ENCODE assay signal across 8 mouse cellular contexts in genomic region chr11:75270985-75271434, GRCm38 (mm10).
DNase-seq lines count a peak whose midpoint lies in the region; ATAC-seq and TF ChIP-seq lines count a peak whose summit lies in the region.

No protein-coding gene starts in this region.

- no peak overlapping the region for H3K4me2 ChIP-seq in neural tube, embryonic 15.5 days

- no peak overlapping the region for H3K9ac ChIP-seq in neural tube, embryonic 15.5 days (replicated peaks)

- peaks cover 49% of the 10 kb centered on the region for H3K4me1 ChIP-seq in neural tube, embryonic 15.5 days
- peaks cover 15% of the 10 kb centered on the region; the same call in 1 of the 2 replicates for H3K4me1 ChIP-seq in kidney, adult 2 months (ENCODE audit: control insufficient read depth, insufficient read depth, low read length)

- H3K4me3 ChIP-seq in neural tube, embryonic 15.5 days (replicated peaks) = no peak overlapping the region
- H3K4me3 ChIP-seq in kidney, adult 2 months (ENCODE audit: insufficient read depth, low read depth, low read length) = no peak overlapping the region

- no peaks in the 10 kb centered on the region for H3K9me3 ChIP-seq in neural tube, embryonic 15.5 days (replicated peaks)

- no peak; the same call in 1 of the 2 replicates for ATAC-seq in neural tube, embryonic 15.5 days (ENCODE audit: low FRiP score)
- peak; percentile 53; the same call in 1 of the 2 replicates for ATAC-seq in erythroblast, adult 5-6 weeks (replicated peaks; ENCODE audit: low FRiP score, poor library complexity, severe bottlenecking)

- WGBS in neural tube, embryonic 15.5 days = 62% methylated on average over 7 of the region's 7 CpGs
- 76% methylated on average over 7 of the region's 7 CpGs for WGBS in kidney, adult 2 months

- H3K27me3 ChIP-seq in neural tube, embryonic 15.5 days (replicated peaks) = no peaks in the 10 kb centered on the region
- no peaks in the 10 kb centered on the region for H3K27me3 ChIP-seq in kidney, adult 2 months (replicated peaks; ENCODE audit: control insufficient read depth, insufficient read depth, low read length)

- no peak for TF ChIP-seq CTCF in kidney, adult 2 months (conservative IDR thresholded peaks at IDR 0.05; ENCODE audit: insufficient read depth, insufficient read length, low read depth, low read length)

- no peaks in the 10 kb centered on the region for H3K36me3 ChIP-seq in neural tube, embryonic 15.5 days
- no peaks in the 10 kb centered on the region for H3K36me3 ChIP-seq in kidney, adult 2 months (ENCODE audit: control insufficient read depth, insufficient read depth, low read length)

- DNase-seq in neural tube, embryonic 10.5 days (ENCODE audit: extremely low spot score, low spot score) = no peak
- DNase-seq in heart, postnatal 4 days = peak; percentile 70
- DNase-seq in lung, postnatal 25 days (ENCODE audit: low spot score) = peak; percentile 80
- no peak for DNase-seq in T-cell, adult 2 months (ENCODE audit: low spot score)
- no peak for DNase-seq in kidney, adult 2 months
- no peak for DNase-seq in kidney, postnatal 36 days

- H3K27ac ChIP-seq in neural tube, embryonic 15.5 days (replicated peaks) = 0 out of 2 replicates have a peak overlapping the region, but pooled peaks have one; percentile 9
- H3K27ac ChIP-seq in kidney, adult 2 months (ENCODE audit: insufficient read depth, low read depth, low read length) = no peak overlapping the region

- no peak for TF ChIP-seq POLR2A in kidney, adult 2 months (IDR thresholded peaks at IDR 0.05; ENCODE audit: low read depth, low read length)

Comparison
In these comparisons a context has a peak if more than half of its experiments do, and no peak if none do; other contexts are left out.
1. DNase-seq: peak in heart, postnatal 4 days (single experiment) and lung, postnatal 25 days (single experiment); none in neural tube, embryonic 10.5 days (single experiment), T-cell, adult 2 months (single experiment), kidney, adult 2 months (single experiment) and kidney, postnatal 36 days (0 of 2).